Mouse (Mus musculus): Measurements from ENCODE around the gene Pdzd3.
"Not testable (repeated sequence)": the region's sequence is repeated elsewhere in the genome, so short reads cannot be mapped to it uniquely, and the experiment has no call there.

Pdzd3 gene

GRCm38 (mm10) chr9:44251314-44251713 is at the start of gene Pdzd3:
TSS of gene Pdzd3 (minus strand) at chr9:44251471.
- no peak for DNase-seq (ENCODE audit: low spot score in 2 of 2)

- DNase-seq (ENCODE audit: low spot score in 2 of 2) = not testable (repeated sequence)
Observed at GRCm38 (mm10) chr9:44300001-44300400, 48.7 kb upstream of the Pdzd3 start.

DNA sequence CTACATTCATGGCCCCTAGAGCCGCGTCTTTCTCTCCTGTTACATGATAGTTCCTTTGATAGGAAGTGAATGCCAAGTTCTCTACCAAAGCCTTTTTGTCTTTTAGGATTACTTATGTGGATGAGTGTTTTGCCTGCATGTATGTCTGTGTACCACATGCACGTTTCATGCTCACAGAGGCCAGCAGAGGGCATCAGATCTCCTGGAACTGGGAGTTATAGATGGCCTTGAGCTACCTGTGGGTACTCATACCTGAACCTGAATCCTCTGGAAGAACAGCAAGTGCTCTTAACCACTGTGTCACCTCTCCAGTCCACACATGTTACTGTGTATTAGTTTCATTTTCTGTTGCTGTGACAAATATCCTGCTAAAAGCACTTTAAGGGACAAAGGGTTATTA is 41.2 kb upstream of the Pdzd3 start:
- no peak for DNase-seq (ENCODE audit: low spot score in 2 of 2)

- DNase-seq (ENCODE audit: low spot score in 2 of 2) = no peak
Observed at GRCm38 (mm10) chr9:44288959-44289291, 37.7 kb upstream of the Pdzd3 start.

GRCm38 (mm10) chr9:44288076-44288958 is 37.0 kb upstream of the Pdzd3 start, which contains the start of gene Abcg4:
TSS of gene Abcg4 (minus strand) at chr9:44288615.
- DNase-seq (ENCODE audit: low spot score in 2 of 2) = peak in 1 of 2 experiments; percentile 53

- DNase-seq (ENCODE audit: low spot score in 2 of 2) = peak in 1 of 2 experiments; percentile 33
Observed at GRCm38 (mm10) chr9:44287401-44288075, 36.3 kb upstream of the Pdzd3 start.

DNA sequence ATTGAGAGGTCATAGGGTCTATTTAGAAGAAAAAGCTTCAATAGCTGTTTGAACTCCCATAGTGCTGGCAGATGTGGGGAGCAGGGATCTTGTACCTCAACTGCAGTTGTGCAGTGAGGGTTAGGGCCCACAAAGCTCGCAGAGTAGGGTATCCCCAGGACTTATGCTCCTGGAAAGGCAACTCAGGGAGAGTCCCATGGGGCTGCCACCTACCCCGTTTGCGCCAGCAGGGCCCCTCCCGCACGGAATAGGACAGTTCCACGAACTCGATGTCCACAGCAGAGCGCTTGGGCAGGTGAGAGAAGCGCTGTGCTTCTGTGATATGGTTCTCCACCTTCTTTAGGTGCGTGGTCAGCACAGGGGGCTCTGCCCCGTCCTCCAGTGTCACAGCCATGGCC is 35.7 kb upstream of the Pdzd3 start:
- no peak for DNase-seq (ENCODE audit: low spot score in 2 of 2)

DNA sequence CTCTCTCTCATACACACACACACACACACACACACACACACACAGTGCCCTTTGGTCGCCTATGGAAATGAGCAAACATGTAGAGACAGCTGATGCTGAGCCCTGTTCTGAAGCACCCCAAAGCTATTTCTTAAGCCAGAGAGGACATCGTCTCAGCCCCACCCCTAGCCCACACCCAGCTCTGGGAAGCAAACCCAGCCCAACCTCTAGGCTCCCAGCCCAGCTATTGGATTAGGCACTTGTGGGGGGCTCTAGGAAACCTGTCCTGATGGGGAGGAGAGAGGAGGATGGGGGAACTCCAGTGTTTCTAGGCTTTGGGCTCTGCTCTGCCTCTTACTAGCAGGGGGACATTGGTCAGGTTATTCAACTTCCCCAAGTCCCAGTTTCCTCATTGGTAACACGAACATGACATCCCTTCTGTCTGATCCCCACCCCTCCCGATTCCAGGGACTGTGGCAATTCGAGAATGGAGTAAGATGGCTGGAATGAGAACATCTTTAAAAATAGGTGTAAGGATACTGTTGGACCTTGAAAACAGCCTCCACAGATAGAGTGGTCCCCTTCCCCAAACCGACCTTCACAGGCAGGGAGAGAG is 35.1 kb upstream of the Pdzd3 start:
- DNase-seq (ENCODE audit: low spot score in 2 of 2) = no peak

DNA sequence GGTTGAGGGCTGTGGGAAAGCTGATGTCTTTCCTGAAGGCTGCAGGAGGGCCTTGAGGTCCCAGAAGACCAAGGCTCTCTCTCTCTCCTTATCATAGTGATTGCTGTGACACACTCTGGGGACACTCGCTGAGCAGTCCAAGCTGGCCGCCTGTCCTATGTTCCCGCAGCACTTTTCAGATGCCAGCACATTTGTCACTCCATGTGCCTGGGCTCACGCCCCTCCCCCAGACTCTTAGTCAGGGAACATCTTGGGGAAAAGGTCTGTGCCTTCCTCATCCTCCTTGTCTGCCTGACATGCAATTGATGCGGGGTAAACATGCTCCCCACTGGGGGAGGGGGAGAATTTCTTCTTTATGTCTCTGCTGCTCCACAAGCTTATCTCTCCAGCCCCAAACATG is 31.9 kb upstream of the Pdzd3 start:
- no peak for DNase-seq (ENCODE audit: low spot score in 2 of 2)

GRCm38 (mm10) chr9:44269973-44270372 is 18.7 kb upstream of the Pdzd3 start:
- DNase-seq (ENCODE audit: low spot score in 2 of 2) = no peak

GRCm38 (mm10) chr9:44269077-44269476 is 17.8 kb upstream of the Pdzd3 start:
- no peak for DNase-seq (ENCODE audit: low spot score in 2 of 2)

GRCm38 (mm10) chr9:44268432-44268831 is 17.2 kb upstream of the Pdzd3 start, which contains the start of gene Nlrx1:
TSS of gene Nlrx1 (minus strand) at chr9:44268599.
- no peak for DNase-seq (ENCODE audit: low spot score in 2 of 2)

- peak; percentile 66 to 73 for DNase-seq (ENCODE audit: low spot score in 2 of 2)
Observed at GRCm38 (mm10) chr9:44268027-44268360, 16.7 kb upstream of the Pdzd3 start.

DNA sequence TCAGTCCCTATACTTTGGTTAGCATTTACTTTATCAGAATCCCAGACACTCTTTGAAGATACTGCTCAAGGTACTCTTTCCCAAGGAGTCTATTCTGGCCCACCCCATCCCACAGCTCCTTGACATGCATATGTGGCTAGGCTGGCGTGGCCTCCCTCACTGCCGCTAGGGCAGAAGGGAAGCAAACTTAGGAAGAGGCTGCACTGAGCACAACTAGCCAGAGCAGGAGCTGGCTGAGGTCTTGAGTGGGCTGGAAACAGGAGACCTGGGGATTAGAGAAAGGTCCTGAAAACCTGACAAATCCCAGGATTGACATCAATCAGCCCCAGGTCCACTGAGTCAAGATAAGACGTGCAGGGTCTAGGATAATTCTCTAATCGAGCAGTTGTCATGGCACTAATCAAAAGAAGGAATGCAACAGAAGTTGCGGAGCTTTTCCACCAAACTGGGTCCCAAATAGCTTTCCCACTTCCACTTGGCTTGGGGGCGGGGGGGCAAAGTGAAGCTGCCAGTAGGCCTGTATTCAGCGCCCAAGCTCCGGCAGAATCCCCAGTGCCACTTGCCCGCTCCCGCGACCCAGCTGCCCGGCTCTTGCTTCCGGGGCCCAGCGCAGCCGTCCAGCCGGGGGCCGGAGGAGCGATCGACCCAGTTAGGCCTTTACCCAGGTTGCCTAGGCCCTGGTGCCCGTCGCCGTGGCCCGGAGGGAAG is 16.2 kb upstream of the Pdzd3 start:
- no peak for DNase-seq (ENCODE audit: low spot score in 2 of 2)

GRCm38 (mm10) chr9:44266478-44267226 is 15.4 kb upstream of the Pdzd3 start:
- DNase-seq (ENCODE audit: low spot score in 2 of 2) = peak in 1 of 2 experiments; percentile 27

DNA sequence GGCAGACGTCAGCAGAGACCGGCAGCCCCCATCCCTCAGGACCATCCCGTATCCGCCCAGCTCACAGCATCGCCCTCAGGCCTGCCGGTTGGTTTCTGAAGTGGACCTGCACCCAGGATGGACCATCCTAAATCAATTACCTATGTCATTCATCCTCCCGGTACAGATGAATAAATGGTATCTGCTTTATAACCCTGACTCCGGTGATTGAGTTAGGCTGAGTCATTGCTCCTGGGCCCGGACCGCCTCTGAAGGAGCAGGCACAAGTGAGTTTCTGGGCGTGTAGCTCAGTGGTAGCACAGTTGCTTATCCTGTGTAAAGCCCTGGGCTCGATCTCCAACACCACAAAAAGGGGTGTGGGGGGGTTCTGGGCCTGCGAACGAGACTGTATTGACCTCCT is 10.1 kb upstream of the Pdzd3 start:
- no peak for DNase-seq (ENCODE audit: low spot score in 2 of 2)

DNA sequence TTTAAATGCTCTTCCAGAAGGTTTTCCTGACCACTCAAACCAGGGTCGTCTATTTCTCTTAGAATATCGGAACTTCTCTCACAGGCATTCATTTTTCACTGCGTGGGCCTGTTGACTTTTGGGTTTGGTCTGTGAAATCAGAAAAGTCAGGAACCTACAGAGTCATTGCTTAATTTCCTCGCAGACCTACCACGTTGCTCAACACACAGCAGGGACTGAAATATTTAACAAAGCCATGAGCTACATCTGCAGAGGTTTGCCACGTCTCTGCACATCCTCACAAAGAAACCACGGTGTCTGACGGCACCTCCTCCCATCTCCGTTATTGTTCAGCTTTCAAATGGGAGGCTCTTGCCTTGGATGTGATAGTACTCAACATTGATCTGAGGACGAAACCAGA is 7.7 kb upstream of the Pdzd3 start:
- no peak for DNase-seq (ENCODE audit: low spot score in 2 of 2)

DNA sequence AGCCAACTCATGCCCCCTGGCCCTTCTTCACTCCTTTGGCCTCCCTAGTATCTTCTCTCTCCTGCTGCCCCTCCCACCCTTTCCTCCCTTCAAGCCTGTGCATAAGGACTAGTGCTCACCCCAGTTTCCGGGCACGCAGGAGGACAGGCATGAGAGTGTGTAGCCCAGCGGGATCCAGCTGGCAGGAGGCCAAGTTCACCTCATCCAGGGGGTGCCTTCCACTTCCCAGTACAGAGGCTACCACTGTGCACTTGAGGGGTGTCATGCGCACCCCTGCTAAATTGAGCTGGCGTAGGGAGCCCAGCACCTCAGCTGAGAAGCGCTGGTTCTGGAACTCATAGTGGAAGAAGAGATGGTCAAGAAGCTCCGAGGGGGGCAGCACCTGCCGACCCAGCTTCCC is 4.9 kb upstream of the Pdzd3 start:
- DNase-seq (ENCODE audit: low spot score in 2 of 2) = no peak

- no peak for DNase-seq (ENCODE audit: low spot score in 2 of 2)
Observed at GRCm38 (mm10) chr9:44255136-44255521, 3.9 kb upstream of the Pdzd3 start.

GRCm38 (mm10) chr9:44254508-44255135 is 3.4 kb upstream of the Pdzd3 start:
- DNase-seq (ENCODE audit: low spot score in 2 of 2) = no peak

- no peak for DNase-seq (ENCODE audit: low spot score in 2 of 2)
Observed at GRCm38 (mm10) chr9:44253441-44253840, 2.2 kb upstream of the Pdzd3 start.

All from frontal cortex, postnatal 14 days (tissue).